Mouse (Mus musculus) megakaryocyte, embryonic 14.5 days (primary cell): ENCODE results near the gene Olfr148.

ENCODE experiments used
- FLI1 ChIP-seq: IDR thresholded peaks from 2 replicates; pipeline ENCODE4 v1.6.1; 2012; ENCODE audit warnings: low read length, inconsistent platforms, mixed read lengths
- GATA1 ChIP-seq: IDR thresholded peaks from 3 replicates; pipeline ENCODE4 v1.6.1; 2012; ENCODE audit warnings: mixed read lengths, low read length, inconsistent platforms, borderline replicate concordance

GRCm38 (mm10) chr9:39647382-39647781, 36.9 kb downstream of the Olfr148 start:
- no peak for TF ChIP-seq GATA1
- no peak for TF ChIP-seq FLI1
